Mouse (Mus musculus) neutrophil, adult 59 days (primary cell): ENCODE data around the gene Btbd35f13. TPM values are rescaled to one million over a fixed set of nuclear protein-coding genes. Genes with fewer than 3 reads are reported as not detected.

Experiments used
- total RNA-seq, 2 experiments: library from RNA; stranded (reverse); gene quantifications; 1 replicate in 1 of 2; 2 replicates in 1 of 2; pipeline ENCODE4 v1.2.4; 2023

Gene Btbd35f13
- not detected for total RNA-seq

GRCm38 (mm10) chrX:33656872-33657271 is at the start of gene Btbd35f13:
Gene Btbd35f13, plus strand, starts transcription at chrX:33657172.

DNA sequence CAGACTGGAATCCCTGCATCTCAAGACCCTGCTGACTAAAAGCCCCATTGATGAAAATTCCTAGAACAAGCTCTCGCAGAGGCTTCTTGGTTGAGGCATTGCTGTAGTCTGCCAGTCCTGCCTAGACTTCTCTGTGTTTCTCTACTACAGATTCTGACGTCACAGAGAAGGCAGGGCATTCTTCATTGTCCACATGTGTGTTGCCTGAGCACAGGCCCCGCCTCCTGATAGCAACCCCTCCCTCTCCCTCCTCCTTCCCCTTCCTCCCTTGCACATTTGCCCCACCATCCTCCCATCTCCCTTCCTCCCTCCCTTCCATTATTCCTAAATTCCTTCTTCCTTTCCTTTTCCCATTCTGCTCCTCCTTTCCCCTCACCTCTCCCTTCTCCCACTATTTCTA is 45.3 kb downstream of the Btbd35f13 start, which contains the start of gene Btbd35f14:
TSS of gene Btbd35f14 (minus strand) at position 101 of the 400 bp plus-strand sequence.

Other genes with a start within 250 kb of the Btbd35f13 start
- not detected for gene Btbd35f15, start 79.9 kb upstream of the Btbd35f13 start, total RNA-seq
- not detected for gene Btbd35f14, start 45.2 kb downstream of the Btbd35f13 start, total RNA-seq